Comparison of ENCODE assay signal across 21 mouse cellular contexts in the genomic region with DNA sequence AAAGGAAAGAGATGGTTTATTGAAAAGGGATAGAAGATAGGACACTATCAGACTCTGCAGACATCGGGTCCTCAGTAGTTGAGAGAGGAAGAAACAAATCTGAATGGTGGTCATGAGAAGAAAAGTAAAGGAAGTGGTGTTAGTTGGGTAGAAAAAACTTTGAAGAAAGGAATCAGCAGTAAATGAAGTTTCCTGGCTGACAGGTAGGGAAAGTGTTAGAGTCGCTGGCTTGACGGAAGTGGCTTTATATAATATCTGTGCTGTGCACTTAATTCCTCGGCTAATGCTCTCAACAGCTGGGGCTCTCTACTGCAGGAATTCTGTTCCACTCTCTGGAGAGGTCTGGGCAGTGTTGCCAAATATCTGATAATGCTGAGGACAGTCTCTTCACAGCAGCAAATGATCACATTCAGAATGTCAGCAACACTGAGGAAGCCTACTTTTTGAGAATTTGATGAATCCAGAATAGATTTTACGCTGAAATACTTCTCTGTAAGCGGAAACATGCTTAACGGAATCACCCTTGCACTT. TPM values are rescaled to one million over a fixed set of nuclear protein-coding genes. Genes with fewer than 3 reads are reported as not detected.
DNase-seq lines count a peak whose midpoint lies in the region; ATAC-seq lines count a peak whose summit lies in the region.
"Had no signal": no experiment of that assay in that cellular context is flagged by ENCODE, and none has a peak within 500 bp of the region (broad histone marks: within the 10 kb centered on the region; RNA-seq: fewer than 3 reads in every experiment).

No protein-coding gene starts in this region.

- no peak overlapping the region for H3K4me3 ChIP-seq in heart, embryonic 15.5 days
- H3K4me3 ChIP-seq: hindbrain, embryonic 15.5 days; limb, embryonic 13.5 days; stomach, embryonic 15.5 days had no signal

- peak overlapping the region; percentile 6; the same call in 1 of the 2 replicates for H3K27ac ChIP-seq in heart, embryonic 15.5 days
- H3K27ac ChIP-seq: hindbrain, embryonic 15.5 days; limb, embryonic 13.5 days; stomach, embryonic 15.5 days had no signal

- H3K9me3 ChIP-seq in heart, embryonic 15.5 days (replicated peaks) = no peaks in the 10 kb centered on the region
- H3K9me3 ChIP-seq: hindbrain, embryonic 15.5 days; limb, embryonic 13.5 days; stomach, embryonic 15.5 days had no signal

- no peaks in the 10 kb centered on the region for H3K27me3 ChIP-seq in heart, embryonic 15.5 days
- H3K27me3 ChIP-seq: hindbrain, embryonic 15.5 days; limb, embryonic 13.5 days; stomach, embryonic 15.5 days had no signal

- peak; percentile 67; the same call in 1 of the 2 replicates for ATAC-seq in heart, embryonic 15.5 days (replicated peaks; ENCODE audit: insufficient number of reproducible peaks, insufficient read depth, low FRiP score, low read depth)
- ATAC-seq: forebrain, embryonic 16.5 days had no signal

- peaks cover 9% of the 10 kb centered on the region for H3K4me1 ChIP-seq in heart, embryonic 15.5 days (replicated peaks)
- H3K4me1 ChIP-seq: hindbrain, embryonic 15.5 days; limb, embryonic 13.5 days; stomach, embryonic 15.5 days had no signal

- no peak for DNase-seq in heart, adult 11 months
- peak; percentile 29 for DNase-seq in brain, adult 2 months (ENCODE audit: low read depth, low spot score)
- peak; percentile 22 for DNase-seq in heart, postnatal 4 days
- peak; percentile 19 for DNase-seq in lung, postnatal 36 days
- DNase-seq in left cerebral cortex, adult 18-20 months (ENCODE audit: low spot score in 2 of 2) = no peak
- DNase-seq in kidney, adult 8-10 months = no peak
- DNase-seq: cerebellum, adult 11 months; kidney, adult 11 months; kidney, postnatal 10 days; right cerebral cortex, adult 18-20 months; spleen, adult 18-20 months; thymus, adult 2 months had no signal

- H3K4me2 ChIP-seq in heart, embryonic 15.5 days = peak overlapping the region; percentile 0; the same call in 1 of the 2 replicates
- H3K4me2 ChIP-seq: hindbrain, embryonic 15.5 days; limb, embryonic 13.5 days; stomach, embryonic 15.5 days had no signal

- 38% methylated on average over 7 of the region's 7 CpGs for WGBS in heart, embryonic 15.5 days

- 0 out of 2 replicates have a peak, but pooled peaks cover 4% of the 10 kb centered on the region for H3K36me3 ChIP-seq in heart, embryonic 15.5 days

- no peak overlapping the region for H3K9ac ChIP-seq in heart, embryonic 15.5 days
- H3K9ac ChIP-seq: hindbrain, embryonic 15.5 days; limb, embryonic 13.5 days; stomach, embryonic 15.5 days had no signal

RNA-seq across cellular contexts. Expression of a gene that starts 31.9 kb away (rescaled TPM):
- polyA plus RNA-seq in heart, embryonic 15.5 days (2015; fragmentation: Nextera tagmentation; extraction: Ambion mirVana) = 59.2 and 65.0 TPM in 2 replicates
- 10 to 100 TPM; 59.5 to 62.4 TPM for total RNA-seq in heart, postnatal 4 days (2021)
- 10 to 100 TPM; 60.2 to 63.2 TPM for total RNA-seq in left cerebral cortex, adult 18-20 months (2021)

RNA-seq across cellular contexts. Expression of a gene that starts 49.4 kb away (rescaled TPM):
- polyA plus RNA-seq in heart, embryonic 15.5 days (2015; fragmentation: Nextera tagmentation; extraction: Ambion mirVana) = 0.27 TPM in 1 of 2 replicates, not detected in the other
- total RNA-seq in heart, postnatal 4 days (2021) = not detected
- under 1 TPM in 1 of 2 experiments, not detected in 1; 0.16 TPM for total RNA-seq in left cerebral cortex, adult 18-20 months (2021)
- total RNA-seq: granulocyte monocyte progenitor cell, adult 5-6 weeks had no signal
- polyA plus RNA-seq: embryonic facial prominence, embryonic 11.5 days; forebrain, embryonic 16.5 days; hindbrain, embryonic 15.5 days; midbrain, postnatal 0 days; neural tube, embryonic 11.5 days had no signal

Comparison
In these comparisons a context has a peak if more than half of its experiments do, and no peak if none do; other contexts are left out.
1. DNase-seq: peak in brain, adult 2 months (single experiment), heart, postnatal 4 days (single experiment) and lung, postnatal 36 days (single experiment); none in heart, adult 11 months (single experiment), left cerebral cortex, adult 18-20 months (0 of 2) and kidney, adult 8-10 months (0 of 2).